Mouse (Mus musculus) intestine, postnatal 0 days (tissue): ENCODE results near the gene Smco3. TPM values are rescaled to one million over a fixed set of nuclear protein-coding genes. Genes with fewer than 3 reads are reported as not detected.
A peak's percentile ranks its signal among the peaks of the same experiment; 100 is the strongest.

Experiments
- ATAC-seq: fragments of 200-750 bp; cut with Nextera tagmentation; 2 replicates; pipeline ENCODE4 v1.8.0; 2017; ENCODE audit warnings: mild to moderate bottlenecking, moderate TSS enrichment, moderate library complexity
- H3K27ac ChIP-seq: fragments of 300-500 bp; sonication (generic); 2 replicates; pipeline ENCODE4 v1.5.1; 2014; ENCODE audit warnings: mild to moderate bottlenecking, low read depth, low read length, moderate library complexity
- H3K27me3 ChIP-seq: fragments of 300-500 bp; sonication (generic); replicated peaks from 2 replicates; pipeline ENCODE4 v1.6.1; 2014; ENCODE audit warnings: low read length, mixed read lengths; ENCODE audit not compliant: control insufficient read depth, insufficient read depth
- H3K36me3 ChIP-seq: fragments of 300-500 bp; sonication (generic); 2 replicates; pipeline ENCODE4 v1.6.1; 2014; ENCODE audit warnings: mild to moderate bottlenecking, moderate library complexity; ENCODE audit not compliant: control insufficient read depth, insufficient read depth
- H3K4me1 ChIP-seq: fragments of 300-500 bp; sonication (generic); replicated peaks from 2 replicates; pipeline ENCODE4 v1.6.1; 2014; ENCODE audit warnings: antibody characterized with exemption, low read length, mixed read lengths; ENCODE audit not compliant: control insufficient read depth, insufficient read depth
- H3K4me2 ChIP-seq: fragments of 300-500 bp; sonication (generic); replicated peaks from 2 replicates; pipeline ENCODE4 v1.6.1; 2014; ENCODE audit warnings: low read depth, mild to moderate bottlenecking, moderate library complexity
- H3K4me3 ChIP-seq: fragments of 300-500 bp; sonication (generic); 2 replicates; pipeline ENCODE4 v1.5.1; 2014; ENCODE audit warnings: low read depth, low read length
- H3K9ac ChIP-seq: fragments of 300-500 bp; sonication (generic); 2 replicates; pipeline ENCODE4 v1.6.1; 2014; ENCODE audit warnings: mild to moderate bottlenecking, low read depth, low read length
- H3K9me3 ChIP-seq: fragments of 300-500 bp; sonication (generic); 2 replicates; pipeline ENCODE4 v1.6.1; 2016; ENCODE audit warnings: mixed run types; ENCODE audit not compliant: control insufficient read depth
- CTCF ChIP-seq: sonication (generic); IDR thresholded peaks from 2 replicates; pipeline ENCODE4 v1.5.1; 2016; ENCODE audit warnings: low read depth, mild to moderate bottlenecking, control low read depth, antibody characterized with exemption, moderate library complexity
- WGBS: fragments of 180-500 bp; shearing (Covaris S2); extraction: QIAGEN DNeasy Blood & Tissue Kit; methylation state at CpG from one replicate; pipeline ENCODE4 v1.1.7; 2014; 5-methylcytosine and 5-hydroxymethylcytosine counted together
- polyA plus RNA-seq: library from polyadenylated mRNA; unstranded; fragments of >200 nt; fragmentation: Nextera tagmentation; extraction: Ambion mirVana; gene quantifications from 2 replicates; pipeline ENCODE4 v1.2.1, GENCODE M21; 2015

Gene Smco3
- polyA plus RNA-seq, 1 experiment from 2014 or later, result 1.3 TPM

DNA sequence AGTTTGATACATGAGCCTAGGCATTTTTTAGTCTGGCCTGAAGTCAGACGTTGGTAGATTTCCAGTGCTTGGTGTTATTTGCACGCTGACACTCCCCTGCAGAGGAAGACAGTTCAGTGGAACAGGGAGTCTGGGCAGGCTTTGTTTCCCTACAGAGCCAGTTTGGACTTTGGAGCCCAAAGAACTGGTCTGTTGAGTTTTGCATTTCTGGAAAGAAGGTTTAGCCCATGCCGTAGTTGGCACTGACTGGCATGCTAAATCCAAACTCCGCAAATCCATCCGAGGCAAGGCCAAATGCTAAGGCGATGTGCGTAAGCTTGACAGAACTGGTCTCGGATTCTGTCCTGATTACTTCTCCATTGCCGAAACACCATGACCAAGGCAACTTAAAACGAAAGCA is 24.1 kb downstream of the Smco3 start:
- TF ChIP-seq CTCF, result no peak
- Histone ChIP-seq H3K9ac (no peak overlapping the region), H3K4me1 (peaks cover 16% of the 10 kb centered on the region; the same call in 1 of the 2 replicates), H3K36me3 (peaks cover 27% of the 10 kb centered on the region), H3K27ac (peak overlapping the region; percentile 35; the same call in 1 of the 2 replicates), H3K4me2 (peak overlapping the region; percentile 35), H3K4me3 (no peak overlapping the region), H3K9me3 (no peaks in the 10 kb centered on the region), H3K27me3 (no peaks in the 10 kb centered on the region)
- 59% methylated on average over 10 of the region's 10 CpGs for WGBS
- ATAC-seq, result 0 out of 2 replicates have a peak, but pooled peaks have one; percentile 2

DNA sequence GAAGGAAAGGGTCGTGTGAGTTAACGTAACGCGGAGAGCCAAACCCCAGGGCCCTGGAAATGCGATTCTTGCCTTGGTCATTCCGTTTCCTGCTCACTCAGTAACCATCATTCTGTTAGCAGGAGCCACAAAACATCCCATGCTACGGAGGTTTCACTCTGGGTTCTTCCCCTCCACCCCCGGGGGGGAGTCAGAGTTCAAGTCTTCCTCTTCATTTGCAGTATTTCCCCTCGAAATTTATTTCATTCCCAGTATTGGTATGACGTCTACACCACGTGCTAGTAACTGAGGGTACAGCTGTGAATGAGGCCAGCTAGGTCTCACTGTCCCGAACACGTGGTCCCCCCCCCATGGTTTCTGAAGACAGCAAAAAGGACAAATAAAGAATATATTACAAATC is 25.6 kb downstream of the Smco3 start:
- H3K9me3 ChIP-seq, result no peaks in the 10 kb centered on the region

GRCm38 (mm10) chr6:136809077-136809476 is 26.2 kb downstream of the Smco3 start:
- no peak for TF ChIP-seq CTCF
- Histone ChIP-seq H3K4me1 (peaks cover 16% of the 10 kb centered on the region; the same call in 1 of the 2 replicates), H3K36me3 (peaks cover 9% of the 10 kb centered on the region), H3K4me2 (peak overlapping the region; percentile 94), H3K4me3 (peak overlapping the region; percentile 85), H3K27me3 (no peaks in the 10 kb centered on the region), H3K9me3 (no peaks in the 10 kb centered on the region), H3K27ac (peak overlapping the region; percentile 90), H3K9ac (peak overlapping the region; percentile 79)
- 10% methylated on average over 14 of the region's 14 CpGs for WGBS
- 0 out of 2 replicates have a peak, but pooled peaks have one; percentile 23 for ATAC-seq

More for the DNA sequence above, 25.6 kb downstream of the Smco3 start:
- Histone ChIP-seq H3K9ac (peak overlapping the region; percentile 79), H3K27ac (peak overlapping the region; percentile 90), H3K4me2 (peak overlapping the region; percentile 94), H3K4me1 (peaks cover 16% of the 10 kb centered on the region; the same call in 1 of the 2 replicates), H3K36me3 (peaks cover 15% of the 10 kb centered on the region), H3K4me3 (peak overlapping the region; percentile 85), H3K27me3 (no peaks in the 10 kb centered on the region)
- TF ChIP-seq CTCF, result no peak
- no peak for ATAC-seq
- 50% methylated on average over 13 of the region's 13 CpGs for WGBS

GRCm38 (mm10) chr6:136808631-136809046 is 26.6 kb downstream of the Smco3 start:
- peak overlapping the region; percentile 85 for H3K4me3 ChIP-seq
- peak overlapping the region; percentile 94 for H3K4me2 ChIP-seq
- H3K27ac ChIP-seq, result peak overlapping the region; percentile 90
- TF ChIP-seq CTCF, result no peak
- H3K36me3 ChIP-seq, result peaks cover 4% of the 10 kb centered on the region; the same call in 1 of the 2 replicates
- H3K4me1 ChIP-seq, result peaks cover 16% of the 10 kb centered on the region; the same call in 1 of the 2 replicates
- H3K9ac ChIP-seq, result peak overlapping the region; percentile 79
- H3K9me3 ChIP-seq, result no peaks in the 10 kb centered on the region
- H3K27me3 ChIP-seq, result no peaks in the 10 kb centered on the region
- WGBS, result under 1% methylated on average over 28 of the region's 28 CpGs
- ATAC-seq, result peak; percentile 8

GRCm38 (mm10) chr6:136808014-136808417 is 27.2 kb downstream of the Smco3 start, which contains the start of gene H2afj:
TSS of gene H2afj (plus strand) at chr6:136808244.
- peak within 1 kb of the TSS; percentile 94 for H3K4me2 ChIP-seq
- no peaks in the 10 kb centered on the region for H3K9me3 ChIP-seq
- H3K9ac ChIP-seq, result peak within 1 kb of the TSS; percentile 79
- peak; percentile 83 for ATAC-seq
- no peaks in the 10 kb centered on the region for H3K27me3 ChIP-seq
- H3K36me3 ChIP-seq, result no peaks in the 10 kb centered on the region; the same call in 1 of the 2 replicates
- WGBS, result under 1% methylated on average over 34 of the region's 34 CpGs
- peak within 1 kb of the TSS; percentile 90 for H3K27ac ChIP-seq
- H3K4me3 ChIP-seq, result peak within 1 kb of the TSS; percentile 85
- H3K4me1 ChIP-seq, result peaks cover 21% of the 10 kb centered on the region; the same call in 1 of the 2 replicates
- TF ChIP-seq CTCF, result no peak

DNA sequence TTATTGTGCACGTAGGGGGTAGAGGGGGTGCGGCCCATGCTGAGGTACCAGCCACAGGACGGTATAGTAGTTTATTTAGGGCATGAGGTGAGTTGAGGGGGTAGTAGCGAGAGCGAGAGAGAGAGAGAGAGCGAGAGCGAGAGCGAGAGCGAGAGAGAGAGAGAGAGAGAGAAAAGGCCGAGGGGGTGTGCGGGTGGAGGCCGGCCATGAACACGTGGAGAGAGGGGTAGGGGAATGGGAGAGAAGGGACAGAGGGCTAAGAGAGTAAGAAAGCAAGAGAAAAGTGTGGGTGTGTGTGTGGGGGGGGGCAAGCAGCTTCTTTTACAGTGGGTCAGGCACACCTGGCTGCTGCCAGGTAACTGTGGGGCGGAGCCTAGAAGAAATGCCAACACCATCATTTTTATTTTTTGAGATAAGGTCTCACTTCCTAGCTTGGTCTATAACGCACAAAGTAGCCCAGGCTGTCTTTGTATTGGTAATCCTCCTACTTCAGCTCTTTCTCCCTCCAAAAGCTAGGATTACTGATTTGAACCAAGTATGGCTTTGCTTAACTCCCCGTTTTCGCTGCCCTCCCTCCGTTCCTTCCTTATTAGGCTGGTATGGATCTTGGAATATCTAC is 27.7 kb downstream of the Smco3 start:
- ATAC-seq, result peak; percentile 17
- TF ChIP-seq CTCF, result no peak
- WGBS, result 30% methylated on average over 18 of the region's 18 CpGs

More for the DNA sequence above, 27.7 kb downstream of the Smco3 start:
- H3K4me1 ChIP-seq, result peaks cover 21% of the 10 kb centered on the region; the same call in 1 of the 2 replicates
- H3K4me2 ChIP-seq, result peak overlapping the region; percentile 94
- H3K36me3 ChIP-seq, result no peaks in the 10 kb centered on the region
- peak overlapping the region; percentile 40 for H3K9ac ChIP-seq
- H3K4me3 ChIP-seq, result peak overlapping the region; percentile 85
- H3K27me3 ChIP-seq, result no peaks in the 10 kb centered on the region
- no peaks in the 10 kb centered on the region for H3K9me3 ChIP-seq
- H3K27ac ChIP-seq, result peak overlapping the region; percentile 70
